Mouse (Mus musculus) CH12.LX (cell line): ENCODE results near the gene Bsn. TPM values are rescaled to one million over a fixed set of nuclear protein-coding genes. Genes with fewer than 3 reads are reported as not detected.

Source experiments
- DNase-seq: peaks from one replicate; pipeline ENCODE4 v3.0.0-alpha.2; 2013; ENCODE audit errors: extremely low read depth
- H3K27ac ChIP-seq: 2 replicates; pipeline ENCODE4 v1.5.1; 2012; ENCODE audit warnings: low read depth, mild to moderate bottlenecking, control low read depth, moderate library complexity; ENCODE audit not compliant: insufficient read depth
- H3K27me3 ChIP-seq: replicated peaks from 2 replicates; pipeline ENCODE3; 2012; ENCODE audit warnings: inconsistent platforms
- H3K36me3 ChIP-seq, 2 experiments: replicated peaks in 1 of 2; 2 replicates each; pipeline versions ENCODE3 to v1.6.1; 2012; ENCODE audit warnings: inconsistent platforms in 1 of 2, low read length in 1 of 2, mild to moderate bottlenecking in 1 of 2, mixed read lengths in 1 of 2, moderate library complexity in 1 of 2; ENCODE audit not compliant: control insufficient read depth in 1 of 2, insufficient read depth in 1 of 2
- H3K4me1 ChIP-seq, 2 experiments: 2 replicates each; pipeline ENCODE4 v1.6.1; 2012; ENCODE audit warnings: inconsistent platforms in 1 of 2, moderate library complexity in 1 of 2; ENCODE audit not compliant: insufficient read depth in 2 of 2, control insufficient read depth in 1 of 2
- H3K4me2 ChIP-seq: 2 replicates; pipeline ENCODE4 v1.6.1; 2012; ENCODE audit warnings: low read depth, mild to moderate bottlenecking, control low read depth; ENCODE audit not compliant: poor library complexity, insufficient read depth, severe bottlenecking
- H3K4me3 ChIP-seq, 3 experiments: fragments of 150-350 bp in 1 of 3; sonication (generic) in 1 of 3; replicated peaks in 1 of 3; 2 replicates each; pipeline versions ENCODE3 to v1.5.1; 2011 to 2012; ENCODE audit warnings: low read depth in 2 of 3, low read length in 2 of 3, mild to moderate bottlenecking in 2 of 3, moderate library complexity in 2 of 3, control low read depth in 1 of 3, improper control_type of control experiment in 1 of 3, inconsistent platforms in 1 of 3, mixed read lengths in 1 of 3; ENCODE audit not compliant: poor library complexity in 1 of 3
- H3K79me2 ChIP-seq: replicated peaks from 2 replicates; pipeline ENCODE4 v1.6.1; 2012; ENCODE audit warnings: mild to moderate bottlenecking, moderate library complexity; ENCODE audit not compliant: control insufficient read depth, poor library complexity, insufficient read depth, severe bottlenecking; ENCODE audit errors: extremely low read depth
- H3K9ac ChIP-seq: 2 replicates; pipeline ENCODE4 v1.6.1; 2012; ENCODE audit warnings: low read depth, mild to moderate bottlenecking, control low read depth, moderate library complexity; ENCODE audit not compliant: insufficient read depth
- H3K9me3 ChIP-seq: replicated peaks from 2 replicates; pipeline ENCODE3; 2012; ENCODE audit warnings: low read length, inconsistent platforms, mixed read lengths
- CHD1 ChIP-seq: IDR thresholded peaks from 2 replicates; pipeline ENCODE4 v1.6.1; 2012; ENCODE audit warnings: low read depth, low read length, improper control_type of control experiment, inconsistent platforms
- CHD2 ChIP-seq: IDR thresholded peaks from 2 replicates; pipeline ENCODE4 v1.6.1; 2011; ENCODE audit warnings: low read length, improper control_type of control experiment
- CTCF ChIP-seq, 2 experiments: IDR thresholded peaks in 1 of 2; conservative IDR thresholded peaks in 1 of 2; 2 replicates each; pipeline ENCODE4 v1.5.1; 2011 to 2012; ENCODE audit warnings: low read depth in 2 of 2, low read length in 2 of 2, improper control_type of control experiment in 1 of 2, inconsistent platforms in 1 of 2, mild to moderate bottlenecking in 1 of 2, moderate library complexity in 1 of 2
- E2F4 ChIP-seq: IDR thresholded peaks from 2 replicates; pipeline ENCODE4 v1.6.1; 2011; ENCODE audit warnings: low read depth, low read length, improper control_type of control experiment; ENCODE audit not compliant: insufficient replicate concordance
- ELF1 ChIP-seq: IDR thresholded peaks from 2 replicates; pipeline ENCODE4 v1.6.1; 2014; ENCODE audit warnings: low read depth, mild to moderate bottlenecking, inconsistent platforms, low read length, improper control_type of control experiment
- HCFC1 ChIP-seq: IDR thresholded peaks from 2 replicates; pipeline ENCODE4 v1.6.1; 2012; ENCODE audit warnings: low read depth, mild to moderate bottlenecking, inconsistent platforms, low read length, improper control_type of control experiment
- JUN ChIP-seq: IDR thresholded peaks from 2 replicates; pipeline ENCODE4 v1.6.1; 2011; ENCODE audit warnings: low read depth, mild to moderate bottlenecking, low read length, improper control_type of control experiment, moderate library complexity; ENCODE audit not compliant: insufficient read depth
- JUND ChIP-seq: conservative IDR thresholded peaks from 2 replicates; pipeline ENCODE4 v1.6.1; 2011; ENCODE audit warnings: low read depth, low read length, improper control_type of control experiment
- MAFK ChIP-seq: IDR thresholded peaks from 2 replicates; pipeline ENCODE4 v1.6.1; 2011; ENCODE audit warnings: low read length, improper control_type of control experiment; ENCODE audit not compliant: insufficient replicate concordance
- MAZ ChIP-seq: IDR thresholded peaks from 2 replicates; pipeline ENCODE4 v1.6.1; 2012; ENCODE audit warnings: low read depth, mild to moderate bottlenecking, inconsistent platforms, low read length, improper control_type of control experiment, moderate library complexity
- MXI1 ChIP-seq: IDR thresholded peaks from 2 replicates; pipeline ENCODE4 v1.6.1; 2011; ENCODE audit warnings: mild to moderate bottlenecking, low read depth, low read length, improper control_type of control experiment
- NELFE ChIP-seq: IDR thresholded peaks from 2 replicates; pipeline ENCODE4 v1.6.1; 2011; ENCODE audit warnings: low read depth, low read length, improper control_type of control experiment
- PAX5 ChIP-seq: IDR thresholded peaks from 2 replicates; pipeline ENCODE4 v1.6.1; 2012; ENCODE audit warnings: low read length, inconsistent platforms, mixed read lengths
- POLR2A ChIP-seq: IDR thresholded peaks from 2 replicates; pipeline ENCODE4 v1.6.1; 2011; ENCODE audit warnings: low read depth, mild to moderate bottlenecking, improper control_type of control experiment, low read length
- RAD21 ChIP-seq: IDR thresholded peaks from 2 replicates; pipeline ENCODE4 v1.6.1; 2011; ENCODE audit warnings: low read depth, mild to moderate bottlenecking, low read length, improper control_type of control experiment, moderate library complexity
- RCOR1 ChIP-seq: conservative IDR thresholded peaks from 2 replicates; pipeline ENCODE4 v1.6.1; 2012; ENCODE audit warnings: low read depth, mild to moderate bottlenecking, inconsistent platforms, low read length, improper control_type of control experiment
- SIN3A ChIP-seq: IDR thresholded peaks from 2 replicates; pipeline ENCODE4 v1.6.1; 2012; ENCODE audit warnings: low read length, improper control_type of control experiment, inconsistent platforms
- UBTF ChIP-seq: IDR thresholded peaks from 2 replicates; pipeline ENCODE4 v1.6.1; 2012; ENCODE audit warnings: low read depth, mild to moderate bottlenecking, inconsistent platforms, low read length, improper control_type of control experiment, moderate library complexity
- USF2 ChIP-seq: conservative IDR thresholded peaks from 2 replicates; pipeline ENCODE4 v1.6.1; 2011; ENCODE audit warnings: low read depth, low read length, improper control_type of control experiment
- ZMIZ1 ChIP-seq: IDR thresholded peaks from 2 replicates; pipeline ENCODE4 v1.6.1; 2012; ENCODE audit warnings: low read depth, mild to moderate bottlenecking, inconsistent platforms, low read length, improper control_type of control experiment
- ZNF384 ChIP-seq: IDR thresholded peaks from 2 replicates; pipeline ENCODE4 v1.6.1; 2012; ENCODE audit warnings: low read depth, low read length, improper control_type of control experiment, inconsistent platforms
- dilution Hi-C: fragments of 300-500 bp; cut with MboI; formaldehyde crosslinking; loops from 2 replicates; pipeline ENCODE4 v1.14.3; 2020; ENCODE audit warnings: low sequenced_read_pairs; ENCODE audit not compliant: extremely low pct_unique_long_range_greater_than_20kb, extremely low pct_ligation_motif_present
- in situ Hi-C: fragments of 300-500 bp; cut with MboI; formaldehyde crosslinking; loops from 3 replicates; pipeline ENCODE4 v1.14.3; 2019; ENCODE audit warnings: low sequenced_read_pairs, low pct_ligation_motif_present, low pct_unique_long_range_greater_than_20kb, mixed read lengths
- polyA plus RNA-seq: library from polyadenylated mRNA; unstranded; fragments of >175 nt; gene quantifications from 2 replicates; pipeline ENCODE4 v1.2.1, GENCODE M21; 2012; ENCODE audit warnings: low read depth; ENCODE audit not compliant: insufficient read length
- total RNA-seq, 2 experiments: library from RNA; depleted of rRNA; stranded (reverse); fragments of 300-350 nt in 1 of 2; fragments of >200 nt in 1 of 2; gene quantifications; 2 replicates each; pipeline ENCODE4 v1.2.3; 2012 to 2014

Gene Bsn
- total and polyA plus RNA-seq, 3 experiments = 3.6 to 7.8 (median 4.4) TPM

GRCm38 (mm10) chr9:108225166-108225565 lies 35.0 kb upstream of the Bsn start:
- H3K27ac ChIP-seq = no peak overlapping the region
- H3K4me1 ChIP-seq = peaks cover 0 to 26% of the 10 kb centered on the region in 2 experiments; a peak in 2 of 4 replicates
- H3K9ac ChIP-seq = no peak overlapping the region
- no peaks in the 10 kb centered on the region for H3K9me3 ChIP-seq
- TF ChIP-seq CHD1 (no peak), JUND (no peak), POLR2A (no peak), RAD21 (no peak), ZMIZ1 (no peak), ELF1 (no peak), JUN (no peak), SIN3A (no peak), PAX5 (no peak), HCFC1 (no peak), MXI1 (no peak), MAZ (no peak), CHD2 (no peak), RCOR1 (no peak), NELFE (no peak), MAFK (no peak), CTCF (conservative IDR thresholded peaks at IDR 0.05 in 1 of 2, IDR thresholded peaks at IDR 0.05 in 1 of 2; ENCODE audit: low read depth in 2 of 2, low read length in 2 of 2) (no peak), UBTF (no peak), ZNF384 (no peak), USF2 (no peak)
- no peak for DNase-seq
- H3K4me2 ChIP-seq = no peak overlapping the region
- H3K36me3 ChIP-seq = peaks cover 0 to 1% of the 10 kb centered on the region in 2 experiments
- in situ Hi-C loops = no loop called here
- H3K4me3 ChIP-seq = no peak overlapping the region
- dilution Hi-C loops = no loop called here
- H3K27me3 ChIP-seq = no peaks in the 10 kb centered on the region
- H3K79me2 ChIP-seq = no peaks in the 10 kb centered on the region

GRCm38 (mm10) chr9:108223633-108224032 lies 33.4 kb upstream of the Bsn start:
- dilution Hi-C loops (no loop called here), in situ Hi-C loops (no loop called here)
- Histone ChIP-seq H3K27me3 (no peaks in the 10 kb centered on the region), H3K9me3 (no peaks in the 10 kb centered on the region), H3K4me2 (no peak overlapping the region), H3K27ac (no peak overlapping the region), H3K4me3 (no peak overlapping the region), H3K9ac (no peak overlapping the region), H3K36me3 (peaks cover 0 to 1% of the 10 kb centered on the region in 2 experiments), H3K79me2 (no peaks in the 10 kb centered on the region), H3K4me1 (peaks cover 0 to 37% of the 10 kb centered on the region in 2 experiments; a peak in 2 of 4 replicates)
- no peak for TF ChIP-seq MXI1
- TF ChIP-seq E2F4 = no peak
- no peak for TF ChIP-seq JUN
- DNase-seq = no peak
